Mouse (Mus musculus): Measurements from ENCODE around the gene Ubash3a.

GRCm38 (mm10) chr17:31231780-31232179, 24.1 kb downstream of the Ubash3a start:
- TF ChIP-seq CTCF (IDR thresholded peaks at IDR 0.05; ENCODE audit: borderline replicate concordance, insufficient read depth, low read depth, low read length): no peak
- no peak for TF ChIP-seq POLR2A (IDR thresholded peaks at IDR 0.05; ENCODE audit: borderline replicate concordance, insufficient read depth, low read length)
